Mouse (Mus musculus) stomach, postnatal 0 days (tissue): Measurements from ENCODE around the gene Adamts16.

Experiments used
- CTCF ChIP-seq: IDR thresholded peaks from 2 replicates; pipeline ENCODE4 v1.5.1; 2016; ENCODE audit warnings: antibody characterized with exemption, low read depth, mild to moderate bottlenecking, moderate library complexity
- EP300 ChIP-seq: optimal IDR thresholded peaks from 2 replicates; pipeline ENCODE3; 2016; ENCODE audit warnings: antibody characterized with exemption

DNA sequence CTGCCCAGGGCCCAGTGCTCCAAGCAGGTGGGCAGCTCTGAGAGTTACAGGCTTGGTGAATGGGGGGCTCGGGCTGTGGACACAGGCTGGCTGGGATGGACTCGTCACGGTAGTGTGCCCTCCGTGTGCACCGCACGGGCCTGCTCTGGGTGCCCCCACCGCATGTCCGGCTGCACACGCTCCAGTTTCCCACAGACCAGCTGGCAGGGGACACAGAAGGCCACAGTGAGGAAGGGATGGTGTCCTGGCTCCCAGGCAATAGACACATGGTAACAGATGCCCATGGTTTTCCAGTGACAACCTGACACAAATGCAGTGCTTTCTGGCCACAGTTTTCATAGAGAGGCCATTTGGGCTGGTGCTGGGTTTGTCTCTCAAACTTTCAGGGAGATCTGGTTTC is 102.8 kb downstream of the Adamts16 start:
- TF ChIP-seq CTCF: no peak
- no peak for TF ChIP-seq EP300
